Mouse (Mus musculus): ENCODE data around the gene Sfi1.
"Not testable (repeated sequence)": the region's sequence is repeated elsewhere in the genome, so short reads cannot be mapped to it uniquely, and the experiment has no call there.

GRCm38 (mm10) chr11:3157996-3158395 lies 35.3 kb downstream of the Sfi1 start:
- TF ChIP-seq POLR2A, CTCF (IDR thresholded peaks at IDR 0.05; ENCODE audit: extremely low read depth, insufficient read depth, low read length): not testable (repeated sequence)

All from cortical plate, adult 2 months (tissue).